Mouse (Mus musculus) kidney, postnatal 0 days (tissue): Measurements from ENCODE around the gene Aatk. TPM values are rescaled to one million over a fixed set of nuclear protein-coding genes. Genes with fewer than 3 reads are reported as not detected.

Source experiments
- ATAC-seq: fragments of 200-750 bp; cut with Nextera tagmentation; replicated peaks from 2 replicates; pipeline ENCODE4 v1.8.0; 2017; ENCODE audit warnings: low read depth, moderate number of reproducible peaks, moderate TSS enrichment, moderate library complexity; ENCODE audit not compliant: low FRiP score
- DNase-seq: peaks from one replicate; pipeline ENCODE4 v3.0.0-alpha.2; 2016; ENCODE audit warnings: low spot score
- H3K27ac ChIP-seq: fragments of 300-500 bp; sonication (generic); 2 replicates; pipeline ENCODE4 v1.5.1; 2014; ENCODE audit warnings: mild to moderate bottlenecking
- H3K27me3 ChIP-seq: fragments of 300-500 bp; sonication (generic); 2 replicates; pipeline ENCODE4 v1.6.1; 2014; ENCODE audit warnings: low read length, mixed read lengths; ENCODE audit not compliant: insufficient read depth
- H3K36me3 ChIP-seq: fragments of 300-500 bp; sonication (generic); 2 replicates; pipeline ENCODE4 v1.6.1; 2014; ENCODE audit warnings: low read length, mixed read lengths; ENCODE audit not compliant: insufficient read depth
- H3K4me1 ChIP-seq: fragments of 300-500 bp; sonication (generic); replicated peaks from 2 replicates; pipeline ENCODE4 v1.6.1; 2014; ENCODE audit warnings: antibody characterized with exemption, low read length, mixed read lengths; ENCODE audit not compliant: insufficient read depth
- H3K4me2 ChIP-seq: fragments of 300-500 bp; sonication (generic); 2 replicates; pipeline ENCODE4 v1.6.1; 2014; ENCODE audit warnings: mild to moderate bottlenecking, low read length, moderate library complexity, mixed read lengths
- H3K4me3 ChIP-seq: fragments of 300-500 bp; sonication (generic); replicated peaks from 2 replicates; pipeline ENCODE4 v1.5.1; 2014; ENCODE audit warnings: low read depth, low read length
- H3K9ac ChIP-seq: fragments of 300-500 bp; sonication (generic); 2 replicates; pipeline ENCODE4 v1.6.1; 2014; ENCODE audit warnings: low read depth, low read length
- H3K9me3 ChIP-seq: fragments of 300-500 bp; sonication (generic); replicated peaks from 2 replicates; pipeline ENCODE4 v1.6.1; 2016; ENCODE audit warnings: low read length, inconsistent platforms, mixed read lengths
- CTCF ChIP-seq: IDR thresholded peaks from 2 replicates; pipeline ENCODE4 v1.5.1; 2016; ENCODE audit warnings: antibody characterized with exemption, low read depth, mild to moderate bottlenecking, moderate library complexity
- WGBS: fragments of 180-500 bp; shearing (Covaris S2); extraction: QIAGEN DNeasy Blood & Tissue Kit; methylation state at CpG from one replicate; pipeline ENCODE4 v1.1.7; 2014; 5-methylcytosine and 5-hydroxymethylcytosine counted together
- polyA plus RNA-seq: library from polyadenylated mRNA; unstranded; fragments of >200 nt; fragmentation: Nextera tagmentation; extraction: Ambion mirVana; gene quantifications from 2 replicates; pipeline ENCODE4 v1.2.1, GENCODE M21; 2015

Aatk gene
- polyA plus RNA-seq, 1 experiment from 2014 or later: 1.4 TPM

DNA sequence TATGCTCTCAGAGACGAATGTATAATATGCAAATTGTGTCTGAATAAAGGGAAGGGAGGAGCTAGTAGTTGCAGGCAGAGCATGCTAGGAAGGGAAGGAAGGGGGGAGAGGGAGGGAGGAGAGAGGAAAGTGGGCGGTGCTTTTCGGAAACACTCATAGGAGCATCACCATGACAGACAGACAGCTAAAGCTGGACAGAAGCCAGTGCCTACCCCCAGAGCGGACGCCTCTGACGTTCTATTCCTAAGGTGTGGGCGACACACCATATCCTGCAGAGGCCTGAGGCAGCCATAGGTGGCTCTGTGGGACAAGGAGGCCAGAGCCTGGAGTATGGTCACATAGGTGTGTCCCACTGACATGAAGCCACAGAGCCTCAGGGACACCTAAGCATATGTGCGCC, 6.5 kb downstream of the Aatk start:
- peak overlapping the region; percentile 58; the same call in 1 of the 2 replicates for H3K27ac ChIP-seq
- no peaks in the 10 kb centered on the region for H3K9me3 ChIP-seq
- H3K4me1 ChIP-seq: peaks cover 8% of the 10 kb centered on the region; the same call in 1 of the 2 replicates
- H3K27me3 ChIP-seq: no peaks in the 10 kb centered on the region
- no peak overlapping the region for H3K4me3 ChIP-seq
- DNase-seq: peak; percentile 58
- H3K36me3 ChIP-seq: no peaks in the 10 kb centered on the region
- WGBS: 65% methylated on average over 8 of the region's 8 CpGs
- no peak for ATAC-seq
- TF ChIP-seq CTCF: no peak
- no peak overlapping the region for H3K9ac ChIP-seq
- no peak overlapping the region for H3K4me2 ChIP-seq

- no peak for DNase-seq
- peaks cover 8% of the 10 kb centered on the region; the same call in 1 of the 2 replicates for H3K4me1 ChIP-seq
- H3K9me3 ChIP-seq: no peaks in the 10 kb centered on the region
- TF ChIP-seq CTCF: no peak
- H3K9ac ChIP-seq: no peak overlapping the region
- 15% methylated on average over 4 of the region's 4 CpGs for WGBS
- H3K27me3 ChIP-seq: no peaks in the 10 kb centered on the region
- H3K36me3 ChIP-seq: no peaks in the 10 kb centered on the region
- ATAC-seq: no peak
- peak overlapping the region; percentile 63; the same call in 1 of the 2 replicates for H3K27ac ChIP-seq
- H3K4me2 ChIP-seq: no peak overlapping the region
- no peak overlapping the region for H3K4me3 ChIP-seq
These were observed 7.4 kb downstream of the Aatk start for GRCm38 (mm10) chr11:120039581-120039980.

GRCm38 (mm10) chr11:120034762-120035161, 12.2 kb downstream of the Aatk start:
- WGBS: 44% methylated on average over 5 of the region's 5 CpGs
- Histone ChIP-seq H3K9ac (no peak overlapping the region), H3K9me3 (no peaks in the 10 kb centered on the region), H3K4me3 (no peak overlapping the region), H3K36me3 (no peaks in the 10 kb centered on the region), H3K27ac (no peak overlapping the region), H3K4me2 (no peak overlapping the region), H3K27me3 (no peaks in the 10 kb centered on the region), H3K4me1 (peaks cover 5% of the 10 kb centered on the region; the same call in 1 of the 2 replicates)
- ATAC-seq (no peak), DNase-seq (no peak)
- TF ChIP-seq CTCF: no peak

DNA sequence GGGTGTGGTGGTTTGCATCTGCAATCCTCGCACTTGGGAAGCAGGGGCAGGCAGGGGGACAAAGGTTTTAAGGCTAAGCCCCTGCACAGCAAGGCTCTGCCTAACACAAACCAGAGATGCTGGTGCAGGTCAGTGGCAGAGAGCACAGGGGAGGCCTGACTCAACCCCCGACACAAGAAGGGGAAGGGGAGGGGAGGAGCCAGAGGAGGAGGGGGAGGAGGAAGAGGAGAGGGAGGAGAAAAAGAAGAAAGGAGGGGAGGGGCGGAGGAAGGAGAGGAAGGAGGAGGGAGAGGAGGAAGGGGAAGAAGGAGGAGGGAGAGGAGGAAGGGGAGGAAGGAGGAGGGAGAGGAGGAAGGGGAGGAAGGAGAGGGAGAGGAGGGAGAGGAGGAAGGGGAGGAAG, 12.7 kb downstream of the Aatk start:
- TF ChIP-seq CTCF: no peak
- Histone ChIP-seq H3K9me3 (no peaks in the 10 kb centered on the region), H3K4me1 (peaks cover 5% of the 10 kb centered on the region; the same call in 1 of the 2 replicates), H3K4me2 (no peak overlapping the region), H3K27me3 (no peaks in the 10 kb centered on the region), H3K9ac (no peak overlapping the region), H3K36me3 (no peaks in the 10 kb centered on the region), H3K27ac (no peak overlapping the region), H3K4me3 (no peak overlapping the region)
- ATAC-seq (no peak), DNase-seq (no peak)
- WGBS: 44% methylated on average over 3 of the region's 3 CpGs

DNA sequence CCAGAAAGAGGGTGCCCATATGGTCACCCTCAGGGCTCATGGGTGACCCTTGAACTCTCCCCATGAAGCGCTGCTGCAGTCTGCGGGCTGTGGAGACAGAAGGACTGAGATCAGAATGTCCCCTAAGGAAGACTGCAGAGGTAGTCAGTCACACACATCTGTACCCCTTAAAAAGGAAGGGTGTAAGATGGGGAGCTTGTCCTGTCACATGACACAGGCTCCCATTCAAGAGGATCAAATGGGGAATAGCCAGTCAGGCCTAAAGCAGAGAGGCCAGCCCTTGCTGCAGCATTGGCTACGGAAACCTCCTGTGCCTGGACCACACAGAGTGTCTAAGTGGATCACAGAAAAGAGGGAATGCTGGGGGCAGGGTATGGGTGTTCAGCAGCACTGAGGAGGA, 13.5 kb downstream of the Aatk start:
- no peak overlapping the region for H3K27ac ChIP-seq

GRCm38 (mm10) chr11:120032052-120032451, 14.9 kb downstream of the Aatk start:
- Histone ChIP-seq H3K4me1 (peaks cover 5% of the 10 kb centered on the region; the same call in 1 of the 2 replicates), H3K4me3 (no peak overlapping the region), H3K36me3 (no peaks in the 10 kb centered on the region), H3K27ac (no peak overlapping the region), H3K27me3 (no peaks in the 10 kb centered on the region), H3K4me2 (no peak overlapping the region), H3K9ac (no peak overlapping the region), H3K9me3 (no peaks in the 10 kb centered on the region)
- TF ChIP-seq CTCF: no peak
- DNase-seq: no peak
- 50% methylated on average over 8 of the region's 8 CpGs for WGBS
- no peak for ATAC-seq

More for the DNA sequence above, 13.5 kb downstream of the Aatk start:
- no peak overlapping the region for H3K4me3 ChIP-seq
- no peak overlapping the region for H3K4me2 ChIP-seq
- H3K27me3 ChIP-seq: no peaks in the 10 kb centered on the region
- DNase-seq (no peak), ATAC-seq (no peak)
- no peaks in the 10 kb centered on the region for H3K36me3 ChIP-seq
- H3K9me3 ChIP-seq: no peaks in the 10 kb centered on the region
- WGBS: 80% methylated on average over 3 of the region's 3 CpGs
- no peak overlapping the region for H3K9ac ChIP-seq
- peaks cover 5% of the 10 kb centered on the region; the same call in 1 of the 2 replicates for H3K4me1 ChIP-seq
- TF ChIP-seq CTCF: no peak
